Mouse (Mus musculus): ENCODE measurements around the gene Fastkd3.

The Fastkd3 gene
- long read RNA-seq, experiment 1, transcript Fastkd3-201 (7 exons, 2,421 nt), result major isoform, 6 of 13 reads
- long read RNA-seq, experiment 1, partial matches to known transcripts, result 0 of 13 reads
- long read RNA-seq, experiment 1, other reads (novel, unspliced or antisense), result 5 of 13 reads
- long read RNA-seq, experiment 2, transcript Fastkd3-201 (7 exons, 2,421 nt), result major isoform, 8 of 18 reads
- long read RNA-seq, experiment 2, partial matches to known transcripts, result 0 of 18 reads
- long read RNA-seq, experiment 2, other reads (novel, unspliced or antisense), result 5 of 18 reads

DNA sequence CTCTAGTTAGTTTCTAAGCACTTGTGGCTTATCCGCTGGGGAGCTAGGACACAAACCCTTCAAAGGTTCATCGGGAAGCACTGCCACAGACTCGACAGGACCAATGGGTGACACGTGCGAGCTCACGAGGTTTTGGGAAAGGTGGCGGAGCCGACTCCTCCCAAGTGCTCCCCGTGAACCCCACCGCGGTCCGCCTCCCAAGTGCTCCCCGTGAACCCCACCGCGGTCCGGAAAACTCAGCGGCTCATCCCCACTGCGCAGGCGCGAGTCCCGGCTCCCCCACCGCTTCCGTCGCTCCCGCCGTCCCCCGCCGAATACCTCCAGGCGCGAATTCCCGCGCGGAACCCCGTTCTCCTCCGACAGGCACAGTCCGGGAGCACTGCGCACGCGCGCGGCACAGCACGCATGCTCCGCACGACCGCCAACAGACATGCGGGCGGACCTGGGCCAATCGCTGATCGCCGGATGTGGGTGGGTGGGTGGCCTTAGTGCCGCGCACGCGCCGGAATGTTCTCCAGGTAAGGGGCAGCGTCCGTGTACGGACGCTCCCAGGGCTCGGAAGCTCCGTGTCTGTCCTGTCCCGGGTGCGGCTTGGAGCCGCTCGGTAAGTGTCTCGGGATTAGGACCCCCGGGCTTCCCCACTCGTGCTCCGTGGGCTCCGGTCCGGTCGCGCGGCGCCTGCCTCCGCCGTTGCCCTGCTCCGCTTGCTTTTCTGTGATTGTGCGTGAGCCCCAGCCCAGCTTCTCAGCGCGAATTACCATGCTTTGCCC, at the start of gene Fastkd3, which contains the start of gene Mtrr:
TSS of gene Fastkd3 (plus strand) at position 488 of the 770 bp plus-strand sequence.
TSS of gene Mtrr (minus strand) at position 403 of the 770 bp plus-strand sequence.
- intact Hi-C loops (cut with DNase I), result no loop called here

DNA sequence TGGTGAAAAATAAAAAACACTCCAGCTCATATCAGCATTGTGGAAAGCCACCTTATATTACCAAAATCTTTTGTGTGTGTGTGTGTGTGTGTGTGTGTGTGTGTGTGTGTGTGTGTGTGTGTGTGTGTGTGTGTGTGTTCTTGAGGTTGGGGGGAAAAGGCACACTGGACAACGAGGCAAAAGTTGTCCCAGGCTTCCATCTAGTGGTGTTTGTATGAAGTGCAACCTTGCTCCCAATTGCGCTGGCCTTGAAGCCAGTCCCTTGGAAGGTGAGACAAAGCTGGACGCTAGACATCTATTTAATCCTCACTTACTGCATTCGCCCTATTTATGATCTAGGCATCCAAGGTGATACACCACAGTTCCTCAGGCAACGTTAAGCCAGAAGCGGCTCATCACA, 28.6 kb upstream of the Fastkd3 start:
- intact Hi-C loops (cut with DNase I), result loop anchor here (10.0 kb wide), 1 partner anchor 179 kb away; no protein-coding TSS in a partner anchor

DNA sequence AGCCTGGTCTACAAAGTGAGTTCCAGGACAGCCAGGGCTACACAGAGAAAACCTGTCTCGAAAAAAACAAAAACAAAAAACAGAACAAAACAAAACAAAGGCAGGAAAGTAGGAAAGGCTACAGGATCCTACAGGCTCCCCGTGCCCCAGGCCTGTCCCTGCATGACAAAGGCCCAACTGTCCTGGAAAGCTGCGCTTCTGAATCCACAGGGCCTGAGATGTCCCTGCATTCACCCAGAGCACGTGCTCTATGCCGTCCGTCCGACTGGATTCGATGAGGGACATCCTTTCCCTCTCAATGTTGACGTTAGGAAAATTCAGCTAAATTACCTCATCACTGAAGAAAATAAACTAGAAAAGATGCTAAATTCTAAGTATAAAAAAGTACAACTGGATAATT, 13.9 kb upstream of the Fastkd3 start:
- intact Hi-C loops (cut with DNase I), result no loop called here

DNA sequence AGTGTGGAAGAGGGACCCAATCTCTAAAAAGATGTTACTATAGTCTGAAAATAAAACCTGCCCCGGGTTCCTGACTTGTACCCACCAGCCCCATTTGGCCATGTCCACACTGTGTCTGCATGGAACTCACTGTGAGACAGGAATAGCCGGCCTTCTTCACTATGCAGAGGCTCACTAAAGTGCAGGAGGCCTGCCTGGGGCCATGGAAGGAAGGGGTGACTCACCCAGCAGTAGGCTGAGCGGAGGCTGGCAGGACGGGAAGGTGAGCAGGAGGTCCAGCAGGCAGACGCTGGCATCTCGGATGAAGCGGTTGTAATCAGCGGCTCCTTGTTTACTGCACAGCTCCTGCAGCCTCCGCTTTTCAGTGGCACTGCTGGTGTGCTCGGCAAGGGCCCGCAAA, 13.5 kb upstream of the Fastkd3 start:
- intact Hi-C loops (cut with DNase I), result no loop called here

DNA sequence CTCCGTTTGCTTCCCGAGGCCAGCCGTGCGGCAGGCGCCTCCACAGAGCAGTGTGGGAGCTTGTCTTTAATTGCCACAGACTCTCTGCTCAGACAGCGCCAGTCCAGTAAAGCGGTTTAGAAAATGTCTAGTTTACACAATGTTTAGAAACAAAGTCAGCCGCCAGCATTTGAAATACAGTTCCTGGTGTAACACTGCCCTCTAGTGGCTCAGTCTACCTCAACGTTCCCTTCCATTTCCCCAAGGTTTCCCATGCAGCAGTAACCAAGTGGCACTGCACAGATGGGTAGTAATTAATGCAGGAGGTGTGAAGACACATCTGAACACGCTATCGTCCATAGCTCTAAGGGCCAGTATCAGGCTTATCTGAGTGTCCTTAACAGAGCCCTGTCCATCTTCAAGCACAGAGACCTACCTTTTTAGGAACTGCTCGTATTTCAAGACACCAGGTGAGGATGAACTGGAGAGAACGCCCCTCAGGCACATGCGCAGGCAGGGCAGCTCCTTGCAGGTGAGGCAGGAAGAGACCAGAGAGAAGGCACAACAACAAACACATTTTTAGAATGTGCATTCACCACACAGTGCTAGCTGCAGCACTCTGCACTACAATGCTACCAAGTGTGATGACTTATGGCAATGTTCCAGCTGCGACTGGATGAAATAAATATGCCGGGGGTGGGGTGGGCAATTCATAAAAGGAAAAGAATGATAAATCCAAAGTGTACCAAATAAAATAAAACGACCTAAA, 12.3 kb upstream of the Fastkd3 start:
- intact Hi-C loops (cut with DNase I), result no loop called here

DNA sequence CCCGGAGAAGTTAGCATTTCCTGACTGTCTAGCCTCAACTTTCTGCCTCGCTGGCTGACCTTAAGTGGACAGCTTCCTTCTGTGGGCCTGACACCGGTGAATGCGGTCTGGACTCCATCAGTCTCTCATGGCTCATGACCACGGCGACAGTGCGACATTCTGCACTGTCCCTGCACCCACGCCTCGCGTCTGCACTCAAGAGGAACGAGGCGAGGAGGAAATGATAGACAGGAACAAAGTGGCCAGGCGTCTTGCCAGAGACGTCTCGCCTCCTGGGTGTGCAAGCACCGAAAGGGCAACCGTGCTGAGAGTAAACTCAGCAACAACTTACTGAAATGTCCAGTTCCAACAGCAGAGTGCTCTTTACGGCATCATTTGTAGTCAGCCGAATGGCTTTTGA, 9.8 kb upstream of the Fastkd3 start:
- intact Hi-C loops (cut with DNase I), result no loop called here

DNA sequence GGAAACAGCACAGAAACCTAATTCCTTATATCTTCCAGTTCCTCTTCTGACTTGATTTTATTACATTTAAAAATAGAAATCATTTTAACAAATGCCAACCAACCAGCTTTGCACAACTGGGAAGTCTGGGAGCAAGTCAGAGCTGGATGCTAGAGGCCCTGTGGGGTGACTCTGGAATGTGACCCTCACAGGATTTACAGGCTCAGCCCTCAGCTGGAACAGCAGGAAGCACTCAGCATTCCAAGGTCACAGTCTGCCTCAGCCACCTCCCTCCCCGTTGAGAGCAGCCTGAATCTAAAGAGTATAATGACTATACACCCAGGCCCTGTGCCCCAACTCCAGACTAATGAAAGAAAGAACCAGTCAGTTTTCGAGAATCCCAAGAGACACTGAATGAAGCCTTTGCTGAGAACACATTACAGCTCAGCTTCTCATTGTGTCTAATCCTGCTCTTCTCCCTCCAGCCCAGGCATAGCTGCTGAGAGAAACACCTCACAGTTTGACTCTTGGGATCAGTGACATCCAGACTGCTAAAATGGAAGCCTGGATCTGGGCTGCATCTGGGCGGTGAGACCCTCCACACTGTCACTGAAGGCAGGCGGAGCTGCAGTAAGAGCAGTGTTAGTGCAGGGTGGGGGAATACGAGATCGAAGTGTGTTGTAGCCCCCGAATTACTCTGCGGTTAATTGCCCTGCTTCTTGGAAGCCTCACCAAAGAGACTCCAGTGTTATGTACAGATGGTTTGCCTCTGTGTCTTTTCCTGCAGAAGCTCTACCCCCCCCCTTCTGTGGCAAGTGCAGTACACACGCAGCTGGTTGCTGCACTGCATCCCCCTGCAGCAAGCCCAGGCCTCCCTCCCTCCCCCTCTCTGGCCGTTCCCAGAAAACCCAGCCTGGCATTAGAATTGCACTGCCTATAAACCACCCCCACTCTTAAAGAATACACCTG, 8.8 kb upstream of the Fastkd3 start:
- intact Hi-C loops (cut with DNase I), result no loop called here

DNA sequence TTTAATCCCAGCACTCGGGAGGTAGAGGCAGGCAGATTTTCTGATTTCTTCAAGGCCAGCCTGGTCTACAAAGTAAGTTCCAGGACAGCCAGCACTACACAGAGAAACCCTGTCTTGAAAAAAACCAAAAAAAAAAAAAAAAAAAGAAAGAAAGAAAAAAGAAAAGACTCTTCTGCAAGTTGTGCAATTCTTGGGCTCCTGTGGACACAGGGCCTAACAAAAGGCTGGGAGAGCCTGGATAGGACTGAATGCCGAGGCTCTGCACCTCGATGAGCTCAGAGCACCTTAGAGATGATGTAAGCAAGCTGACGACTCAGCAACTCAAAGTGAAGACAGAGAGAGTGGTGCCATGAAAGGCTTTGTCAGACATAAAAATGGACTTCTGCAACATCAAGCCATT, 7.6 kb upstream of the Fastkd3 start:
- intact Hi-C loops (cut with DNase I), result no loop called here

DNA sequence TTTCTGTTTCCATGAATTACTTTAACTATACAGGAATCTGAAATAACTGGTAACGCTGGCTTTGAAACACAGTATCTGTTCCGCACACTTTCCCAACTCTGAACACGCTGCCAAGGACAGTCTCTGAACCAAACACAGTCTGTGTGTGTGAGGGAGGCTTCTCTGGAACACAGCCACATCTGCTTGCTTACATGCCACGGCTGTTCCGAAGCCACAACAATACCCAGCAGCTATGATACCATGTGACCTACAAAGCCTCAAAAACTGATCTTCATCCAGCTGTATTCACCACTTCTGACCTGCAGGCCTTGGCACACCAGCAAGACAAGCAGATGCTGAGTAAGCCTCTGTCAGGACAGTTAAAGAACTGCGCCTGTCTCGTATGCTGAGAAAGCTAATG, 4.1 kb upstream of the Fastkd3 start:
- intact Hi-C loops (cut with DNase I), result no loop called here

DNA sequence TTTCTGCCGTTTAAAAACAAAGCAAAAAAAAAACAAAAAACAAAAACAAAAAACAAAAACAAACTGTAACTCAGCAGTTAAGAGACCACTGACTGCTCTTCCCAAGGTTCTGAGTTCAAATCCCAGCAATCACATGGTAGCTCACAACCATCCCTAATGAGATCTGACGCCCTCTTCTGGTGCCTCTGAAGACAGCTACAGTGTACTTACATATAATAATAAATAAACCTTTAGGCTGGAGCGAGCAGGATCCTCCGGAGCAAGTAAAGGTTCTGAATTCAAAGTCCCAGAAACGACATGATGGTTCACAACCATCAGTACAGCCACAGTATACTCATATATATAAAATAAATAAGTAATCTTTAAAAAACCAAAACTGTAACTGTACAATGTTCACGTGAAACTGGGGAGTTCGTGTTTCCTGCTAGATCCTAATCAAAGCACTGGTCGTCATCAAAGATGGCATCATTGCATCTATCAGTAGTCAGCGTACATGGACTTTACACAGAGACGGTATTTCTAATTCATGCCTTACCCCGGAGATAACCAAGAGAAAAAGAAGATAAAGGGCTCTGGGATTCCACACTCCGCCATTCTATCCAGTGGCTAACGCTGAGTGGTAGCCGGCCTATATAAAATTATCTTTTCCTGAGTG, 821 bp upstream of the Fastkd3 start:
- intact Hi-C loops (cut with DNase I), result no loop called here

DNA sequence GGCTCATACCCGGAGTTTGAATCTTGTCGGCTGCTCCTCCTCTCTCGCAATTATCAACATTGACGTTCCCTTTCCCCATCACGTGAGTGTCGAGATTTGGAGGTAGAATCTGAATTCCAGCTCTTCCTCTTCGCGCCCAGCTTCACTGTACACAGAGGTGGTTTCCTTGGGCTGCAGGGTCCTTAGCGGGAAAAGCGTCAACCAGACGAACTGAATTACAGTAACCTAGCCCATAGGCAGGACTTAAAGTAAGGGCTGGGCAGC, 415 bp downstream of the Fastkd3 start:
- intact Hi-C loops (cut with DNase I), result no loop called here

DNA sequence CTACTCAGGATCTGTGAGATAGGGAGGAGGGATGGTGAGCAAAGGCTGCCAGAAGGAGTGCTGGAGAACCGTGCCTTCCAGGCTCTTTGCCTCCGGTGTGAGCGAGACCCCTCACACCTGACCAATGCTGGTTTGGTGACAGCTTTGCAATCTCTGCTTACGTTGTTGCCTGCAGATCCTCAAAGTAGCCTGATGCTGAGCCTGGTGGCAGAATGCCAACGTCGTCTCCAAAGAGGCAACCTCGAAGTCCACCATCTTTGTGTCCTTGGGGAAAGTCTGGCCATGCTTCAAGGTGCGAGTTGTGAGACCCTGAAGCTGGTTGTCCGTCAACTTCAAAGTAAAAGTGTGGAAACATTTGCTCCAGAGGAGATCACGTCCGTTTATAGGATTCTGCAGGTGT, 1.9 kb downstream of the Fastkd3 start:
- intact Hi-C loops (cut with DNase I), result no loop called here

DNA sequence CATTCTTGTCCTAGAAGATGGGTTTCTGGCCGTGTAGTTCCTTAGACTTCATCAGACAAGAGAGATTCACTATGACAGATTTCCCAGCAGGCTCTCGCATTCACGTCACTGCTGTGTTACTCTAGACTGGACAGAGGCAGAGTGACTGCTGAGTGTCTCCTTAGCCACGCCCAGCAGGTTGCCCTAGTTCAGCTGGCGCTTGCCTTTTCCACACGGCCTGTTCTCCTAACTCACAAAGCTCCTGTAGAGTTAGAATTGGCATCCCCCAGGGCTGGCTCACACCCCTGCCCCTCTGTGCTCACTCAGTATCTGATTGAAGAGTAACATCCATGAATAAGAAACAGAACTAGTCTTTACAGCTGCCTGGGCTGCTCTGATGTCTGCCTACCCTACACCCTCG, 3.4 kb downstream of the Fastkd3 start:
- intact Hi-C loops (cut with DNase I), result no loop called here

DNA sequence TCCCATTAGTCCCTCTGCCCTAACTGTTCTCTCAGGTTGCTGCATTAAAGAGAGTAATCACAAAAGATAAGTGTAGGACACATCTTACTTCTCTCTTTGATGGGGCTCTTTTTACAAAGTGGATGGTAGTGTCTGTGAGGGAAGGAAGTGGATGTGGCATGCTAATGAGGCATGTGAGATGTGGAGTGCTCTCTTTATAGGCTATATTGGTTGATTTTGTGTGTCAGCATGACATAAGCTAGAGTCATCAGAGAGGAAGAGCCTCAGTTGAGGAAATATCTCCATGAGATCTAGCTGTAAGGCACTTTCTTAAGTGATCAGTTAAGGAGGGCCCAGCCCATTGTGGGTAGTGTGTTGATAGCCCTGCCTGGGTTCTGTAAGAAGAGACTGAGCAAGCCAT, 6.3 kb downstream of the Fastkd3 start:
- intact Hi-C loops (cut with DNase I), result no loop called here

DNA sequence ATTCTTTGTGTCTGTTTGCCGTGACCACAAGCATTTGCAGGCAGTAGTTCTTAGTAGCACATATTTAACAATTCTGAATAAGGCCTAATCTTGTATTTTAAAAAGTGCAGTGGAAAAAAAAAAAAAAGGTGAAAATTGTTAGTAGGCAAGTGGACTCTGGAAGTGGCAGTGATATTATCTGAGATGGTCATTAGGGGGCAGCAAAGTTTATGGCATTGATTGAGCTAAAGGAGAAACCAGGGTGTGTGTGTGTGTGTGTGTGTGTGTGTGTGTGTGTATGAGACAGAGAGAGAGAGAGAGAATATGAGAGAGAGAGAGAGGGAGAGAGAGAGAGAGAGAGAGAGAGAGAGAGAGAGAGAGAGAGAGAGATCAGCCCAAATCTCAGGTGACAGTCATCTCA, 11.8 kb downstream of the Fastkd3 start:
- intact Hi-C loops (cut with DNase I), result loop anchor here (10.0 kb wide), 1 partner anchor 871 kb away; no protein-coding TSS in a partner anchor

DNA sequence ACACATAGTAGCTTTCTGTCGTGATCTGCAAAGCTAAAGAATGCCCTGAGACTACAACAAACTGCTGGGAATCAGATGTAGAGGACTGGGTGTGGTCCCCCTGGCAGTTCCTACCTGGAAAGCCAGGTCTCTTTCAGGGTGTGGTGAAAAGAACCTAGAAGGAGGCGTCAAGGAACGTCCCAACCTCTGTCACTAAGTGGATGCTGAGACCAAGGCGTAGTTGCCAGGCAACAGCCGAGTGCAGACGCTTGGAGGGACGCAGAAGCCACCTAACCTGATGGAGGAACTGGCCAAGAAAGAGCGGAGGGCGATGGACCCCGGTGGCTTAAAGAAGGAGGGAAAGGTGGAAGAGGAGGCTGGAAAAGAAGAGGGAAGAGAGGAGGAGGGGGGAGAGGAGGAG, 15.2 kb downstream of the Fastkd3 start, which contains the start of gene 1700001L19Rik:
TSS of gene 1700001L19Rik (plus strand) at position 223 of the 400 bp plus-strand sequence.
- intact Hi-C loops (cut with DNase I), result loop anchor here (10.0 kb wide), 1 partner anchor 868 kb away; no protein-coding TSS in a partner anchor

DNA sequence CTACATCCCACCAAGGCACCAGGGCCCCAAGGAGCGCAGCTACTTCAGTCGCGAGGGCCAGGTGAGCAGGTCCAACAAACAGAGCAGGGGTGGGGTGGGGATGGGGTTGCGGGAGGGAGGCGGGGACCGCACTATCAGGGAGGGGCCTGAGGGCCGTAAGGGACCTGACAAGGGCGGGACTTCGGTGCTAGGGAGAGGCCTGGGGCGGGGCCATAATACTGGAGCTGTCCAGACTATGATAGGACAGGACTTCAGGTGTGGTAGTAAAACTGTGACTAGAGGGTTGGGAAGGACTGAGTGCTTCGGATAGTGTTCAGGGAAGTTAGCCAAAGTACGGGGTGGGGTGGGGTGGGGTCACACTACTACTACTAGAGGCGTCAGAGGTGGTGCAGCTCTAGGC, 15.6 kb downstream of the Fastkd3 start:
- intact Hi-C loops (cut with DNase I), result loop anchor here (10.0 kb wide), 1 partner anchor 867 kb away; no protein-coding TSS in a partner anchor

DNA sequence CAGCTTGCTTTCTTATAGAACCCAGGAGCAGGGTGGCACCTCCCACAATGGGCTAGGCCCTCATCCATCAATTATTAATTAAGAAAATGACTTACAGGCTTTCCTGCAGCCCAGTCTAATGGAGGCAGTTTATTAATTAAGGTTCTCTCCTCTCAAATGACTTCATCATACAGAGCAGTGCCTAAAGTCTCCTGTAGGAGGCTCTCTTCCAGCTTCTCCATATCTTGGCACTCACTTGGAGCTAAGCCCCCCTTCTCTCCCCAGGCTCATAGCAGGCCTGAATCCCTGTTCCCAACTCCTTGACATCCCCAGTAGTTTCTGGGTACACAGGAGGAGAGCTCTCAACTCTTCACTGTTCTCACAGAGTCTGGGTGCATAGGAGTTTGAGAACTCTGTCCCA, 16.9 kb downstream of the Fastkd3 start:
- intact Hi-C loops (cut with DNase I), result loop anchor here (10.0 kb wide), 1 partner anchor 866 kb away; no protein-coding TSS in a partner anchor

DNA sequence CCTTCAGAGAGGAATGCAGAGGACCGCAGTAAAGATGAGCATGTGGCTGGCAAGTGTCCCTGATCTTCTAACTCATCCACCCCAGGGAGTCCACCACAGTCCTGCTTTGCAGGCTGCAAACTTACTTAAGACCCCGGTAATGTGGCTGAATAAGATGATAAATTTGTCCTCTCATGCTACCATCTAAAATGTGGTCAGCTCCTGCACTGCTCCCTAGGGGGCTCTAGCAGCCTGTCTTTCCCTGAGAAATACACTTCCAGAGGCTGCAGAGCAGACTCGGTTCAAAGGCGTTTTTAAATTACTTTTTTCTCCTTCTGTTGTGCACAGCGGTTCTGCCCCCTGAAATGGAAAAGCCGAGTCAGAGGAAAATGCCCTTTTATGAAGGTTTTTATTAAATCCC, 19.1 kb downstream of the Fastkd3 start:
- intact Hi-C loops (cut with DNase I), result loop anchor here (10.0 kb wide), 1 partner anchor 484 kb away; no protein-coding TSS in a partner anchor

DNA sequence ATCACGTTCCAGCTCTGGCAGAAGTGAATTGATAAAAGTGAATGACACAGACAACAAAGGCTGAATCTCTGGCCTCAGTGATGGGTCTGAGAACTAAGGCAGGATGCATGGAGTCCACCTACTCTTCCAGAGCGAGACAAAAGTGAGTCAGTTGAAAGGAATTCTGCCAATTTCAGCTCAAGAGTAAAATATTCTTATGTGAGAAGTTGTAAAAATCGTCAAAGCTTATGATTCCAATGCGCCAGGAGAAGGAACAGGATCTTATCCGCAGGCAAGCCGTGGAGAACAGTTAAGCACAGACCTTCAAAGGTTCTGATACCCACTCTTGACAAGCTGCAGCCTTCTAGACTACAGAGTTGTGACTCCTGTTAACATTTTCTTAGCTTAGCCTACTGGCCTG, 21.1 kb downstream of the Fastkd3 start:
- intact Hi-C loops (cut with DNase I), result loop anchor here (10.0 kb wide), 1 partner anchor 482 kb away; no protein-coding TSS in a partner anchor
